21 mouse cellular contexts compared by ENCODE assay signal in the genomic region with DNA sequence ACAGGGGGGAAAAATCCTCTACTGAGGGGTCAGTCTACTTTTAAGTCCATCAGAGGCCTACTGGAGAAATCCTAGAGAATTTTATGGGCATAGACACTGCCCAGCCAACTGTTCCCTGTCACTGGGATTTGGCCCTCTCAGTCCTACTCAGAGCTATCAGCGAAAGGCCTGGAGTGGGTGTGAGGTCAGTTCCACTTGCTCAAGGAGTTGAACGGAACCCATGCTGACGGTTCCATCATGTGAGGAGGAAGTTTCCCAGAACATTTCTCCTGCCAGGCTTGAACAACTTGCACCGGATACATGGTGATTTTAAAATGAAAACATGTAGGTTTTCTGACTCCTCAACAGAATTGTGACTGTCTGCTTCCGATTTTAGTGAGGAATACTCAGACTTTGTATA.
"Had no signal": no experiment of that assay in that cellular context is flagged by ENCODE, and none has a peak within 500 bp of the region (broad histone marks: within the 10 kb centered on the region; RNA-seq: fewer than 3 reads in every experiment).

No protein-coding gene starts in this region.

- H3K4me3 ChIP-seq: intestine, embryonic 15.5 days; kidney, embryonic 15.5 days; limb, embryonic 12.5 days; limb, embryonic 15.5 days; midbrain, embryonic 10.5 days; midbrain, embryonic 13.5 days; myocyte; neural tube, embryonic 13.5 days; stomach, embryonic 15.5 days had no signal

- H3K36me3 ChIP-seq: intestine, embryonic 15.5 days; kidney, embryonic 15.5 days; limb, embryonic 12.5 days; limb, embryonic 15.5 days; midbrain, embryonic 10.5 days; midbrain, embryonic 13.5 days; neural tube, embryonic 13.5 days; stomach, embryonic 15.5 days had no signal

- ATAC-seq: intestine, embryonic 15.5 days; midbrain, embryonic 13.5 days; midbrain, embryonic 16.5 days had no signal

- H3K4me1 ChIP-seq: intestine, embryonic 15.5 days; kidney, embryonic 15.5 days; midbrain, embryonic 10.5 days; midbrain, embryonic 13.5 days; neural tube, embryonic 13.5 days; stomach, embryonic 15.5 days had no signal

- H3K27ac ChIP-seq: intestine, embryonic 15.5 days; kidney, embryonic 15.5 days; limb, embryonic 12.5 days; limb, embryonic 15.5 days; liver, embryonic 14.5 days; midbrain, embryonic 10.5 days; midbrain, embryonic 13.5 days; neural tube, embryonic 13.5 days; stomach, embryonic 15.5 days had no signal

- DNase-seq: kidney, adult 11 months; kidney, adult 8-10 months; kidney, postnatal 10 days; kidney, postnatal 36 days; left cerebral cortex, postnatal 4 days; lung, embryonic 14.5 days; retina, postnatal 1 day; right cerebral cortex, postnatal 25 days; spleen, adult 18-20 months; thymus, postnatal 36 days had no signal
